Mouse (Mus musculus) midbrain, embryonic 13.5 days (tissue): ENCODE results near the gene Proser1. TPM values are rescaled to one million over a fixed set of nuclear protein-coding genes. Genes with fewer than 3 reads are reported as not detected.
A peak's percentile ranks its signal among the peaks of the same experiment; 100 is the strongest.

Source experiments
- ATAC-seq: fragments of 200-750 bp; cut with Nextera tagmentation; 2 replicates; pipeline ENCODE4 v1.8.0; 2017; ENCODE audit warnings: mild to moderate bottlenecking, moderate TSS enrichment, moderate library complexity
- H3K27ac ChIP-seq: fragments of 300-500 bp; sonication (generic); 2 replicates; pipeline ENCODE4 v1.5.1; 2015; ENCODE audit warnings: inconsistent platforms, mild to moderate bottlenecking, moderate library complexity
- H3K27me3 ChIP-seq: fragments of 300-500 bp; sonication (generic); 2 replicates; pipeline ENCODE4 v1.6.1; 2015; ENCODE audit warnings: mild to moderate bottlenecking, inconsistent platforms
- H3K36me3 ChIP-seq: fragments of 300-500 bp; sonication (generic); 2 replicates; pipeline ENCODE4 v1.6.1; 2015; ENCODE audit warnings: mild to moderate bottlenecking, inconsistent platforms
- H3K4me1 ChIP-seq: fragments of 300-500 bp; sonication (generic); replicated peaks from 2 replicates; pipeline ENCODE4 v1.6.1; 2015; ENCODE audit warnings: inconsistent platforms
- H3K4me2 ChIP-seq: fragments of 300-500 bp; sonication (generic); replicated peaks from 2 replicates; pipeline ENCODE4 v1.6.1; 2015; ENCODE audit warnings: moderate library complexity, mild to moderate bottlenecking, inconsistent platforms
- H3K4me3 ChIP-seq: fragments of 300-500 bp; sonication (generic); replicated peaks from 2 replicates; pipeline ENCODE4 v1.5.1; 2015; ENCODE audit warnings: mild to moderate bottlenecking, inconsistent platforms
- H3K9ac ChIP-seq: fragments of 300-500 bp; sonication (generic); replicated peaks from 2 replicates; pipeline ENCODE4 v1.6.1; 2015; ENCODE audit warnings: mild to moderate bottlenecking, inconsistent platforms
- H3K9me3 ChIP-seq: fragments of 300-500 bp; sonication (generic); 2 replicates; pipeline ENCODE4 v1.6.1; 2016; ENCODE audit warnings: mild to moderate bottlenecking, inconsistent platforms
- WGBS: fragments of 180-500 bp; shearing (Covaris S2); methylation state at CpG from one replicate; pipeline ENCODE4 v1.1.7; 2015; 5-methylcytosine and 5-hydroxymethylcytosine counted together
- polyA plus RNA-seq: library from polyadenylated mRNA; unstranded; fragments of >200 nt; fragmentation: Nextera tagmentation; extraction: Ambion mirVana; gene quantifications from 2 replicates; pipeline ENCODE4 v1.2.1, GENCODE M21; 2015

Proser1 gene
- polyA plus RNA-seq, 1 experiment from 2014 or later, result 33.2 TPM

GRCm38 (mm10) chr3:53467356-53467755 is 3.9 kb downstream of the Proser1 start:
- no peak for ATAC-seq
- H3K9ac ChIP-seq, result no peak overlapping the region
- H3K9me3 ChIP-seq, result no peaks in the 10 kb centered on the region
- no peak overlapping the region for H3K4me2 ChIP-seq
- WGBS, result 89% methylated on average over 5 of the region's 5 CpGs
- no peak overlapping the region; the same call in 1 of the 2 replicates for H3K4me3 ChIP-seq
- H3K27me3 ChIP-seq, result no peaks in the 10 kb centered on the region
- H3K4me1 ChIP-seq, result peaks cover 39% of the 10 kb centered on the region
- peaks cover 33% of the 10 kb centered on the region for H3K36me3 ChIP-seq
- no peak overlapping the region for H3K27ac ChIP-seq

GRCm38 (mm10) chr3:53469650-53470049 is 6.2 kb downstream of the Proser1 start:
- ATAC-seq, result no peak
- 94% methylated on average over 5 of the region's 5 CpGs for WGBS
- Histone ChIP-seq H3K4me1 (peaks cover 34% of the 10 kb centered on the region), H3K4me2 (no peak overlapping the region), H3K36me3 (peaks cover 56% of the 10 kb centered on the region), H3K9ac (no peak overlapping the region), H3K27me3 (no peaks in the 10 kb centered on the region), H3K27ac (no peak overlapping the region), H3K9me3 (no peaks in the 10 kb centered on the region), H3K4me3 (no peak overlapping the region)

GRCm38 (mm10) chr3:53472061-53472460 is 8.6 kb downstream of the Proser1 start:
- H3K4me3 ChIP-seq, result no peak overlapping the region
- H3K9ac ChIP-seq, result no peak overlapping the region
- H3K27ac ChIP-seq, result no peak overlapping the region
- no peaks in the 10 kb centered on the region for H3K27me3 ChIP-seq
- no peak overlapping the region for H3K4me2 ChIP-seq
- peaks cover 76% of the 10 kb centered on the region for H3K36me3 ChIP-seq
- no peak for ATAC-seq
- 98% methylated on average over 5 of the region's 5 CpGs for WGBS
- no peaks in the 10 kb centered on the region for H3K9me3 ChIP-seq
- H3K4me1 ChIP-seq, result peaks cover 10% of the 10 kb centered on the region

- no peak overlapping the region for H3K27ac ChIP-seq
- no peak overlapping the region for H3K4me2 ChIP-seq
- H3K4me1 ChIP-seq, result no peaks in the 10 kb centered on the region
- peaks cover 93% of the 10 kb centered on the region for H3K36me3 ChIP-seq
- no peak overlapping the region for H3K9ac ChIP-seq
- 82% methylated on average over 4 of the region's 4 CpGs for WGBS
- no peaks in the 10 kb centered on the region for H3K9me3 ChIP-seq
- no peak for ATAC-seq
- H3K27me3 ChIP-seq, result no peaks in the 10 kb centered on the region
- no peak overlapping the region for H3K4me3 ChIP-seq
These were observed 10.7 kb downstream of the Proser1 start for GRCm38 (mm10) chr3:53474179-53474578.

- peaks cover 93% of the 10 kb centered on the region for H3K36me3 ChIP-seq
These were observed 12.4 kb downstream of the Proser1 start for GRCm38 (mm10) chr3:53475889-53476288.

GRCm38 (mm10) chr3:53477468-53477867 is 14.0 kb downstream of the Proser1 start:
- H3K4me1 ChIP-seq, result no peaks in the 10 kb centered on the region
- no peak overlapping the region for H3K4me3 ChIP-seq
- no peak overlapping the region for H3K4me2 ChIP-seq
- H3K27me3 ChIP-seq, result no peaks in the 10 kb centered on the region
- H3K9me3 ChIP-seq, result no peaks in the 10 kb centered on the region
- WGBS, result 88% methylated on average over 17 of the region's 17 CpGs
- H3K27ac ChIP-seq, result no peak overlapping the region
- ATAC-seq, result no peak
- no peak overlapping the region for H3K9ac ChIP-seq
- H3K36me3 ChIP-seq, result peaks cover 92% of the 10 kb centered on the region

More at GRCm38 (mm10) chr3:53475889-53476288, 12.4 kb downstream of the Proser1 start:
- H3K4me2 ChIP-seq, result no peak overlapping the region
- WGBS, result 73% methylated on average over 6 of the region's 6 CpGs
- H3K9me3 ChIP-seq, result no peaks in the 10 kb centered on the region
- ATAC-seq, result no peak
- no peak overlapping the region for H3K27ac ChIP-seq
- no peak overlapping the region for H3K9ac ChIP-seq
- no peaks in the 10 kb centered on the region for H3K4me1 ChIP-seq
- H3K27me3 ChIP-seq, result no peaks in the 10 kb centered on the region
- no peak overlapping the region for H3K4me3 ChIP-seq

GRCm38 (mm10) chr3:53478419-53479046 is 15.1 kb downstream of the Proser1 start:
- no peaks in the 10 kb centered on the region for H3K9me3 ChIP-seq
- H3K4me3 ChIP-seq, result no peak overlapping the region
- H3K4me1 ChIP-seq, result no peaks in the 10 kb centered on the region
- H3K27me3 ChIP-seq, result no peaks in the 10 kb centered on the region
- no peak overlapping the region for H3K9ac ChIP-seq
- peak; percentile 51 for ATAC-seq
- no peak overlapping the region for H3K27ac ChIP-seq
- WGBS, result 97% methylated on average over 30 of the region's 30 CpGs
- peaks cover 86% of the 10 kb centered on the region for H3K36me3 ChIP-seq
- H3K4me2 ChIP-seq, result no peak overlapping the region

GRCm38 (mm10) chr3:53483414-53484059 is 20.1 kb downstream of the Proser1 start:
- Histone ChIP-seq H3K27ac (no peak overlapping the region), H3K36me3 (peaks cover 40% of the 10 kb centered on the region), H3K27me3 (no peaks in the 10 kb centered on the region), H3K4me2 (no peak overlapping the region), H3K4me1 (no peaks in the 10 kb centered on the region), H3K9me3 (no peaks in the 10 kb centered on the region), H3K4me3 (no peak overlapping the region), H3K9ac (no peak overlapping the region)
- ATAC-seq, result no peak
- 92% methylated on average over 8 of the region's 8 CpGs for WGBS

- Histone ChIP-seq H3K27me3 (no peaks in the 10 kb centered on the region), H3K36me3 (peaks cover 14% of the 10 kb centered on the region), H3K9me3 (no peaks in the 10 kb centered on the region), H3K4me3 (no peak overlapping the region), H3K9ac (no peak overlapping the region), H3K4me1 (no peaks in the 10 kb centered on the region), H3K4me2 (no peak overlapping the region), H3K27ac (no peak overlapping the region)
- 91% methylated on average over 10 of the region's 10 CpGs for WGBS
- ATAC-seq, result no peak
These were observed 23.1 kb downstream of the Proser1 start for GRCm38 (mm10) chr3:53486561-53486960.

- H3K27ac ChIP-seq, result no peak overlapping the region
- 84% methylated on average over 9 of the region's 9 CpGs for WGBS
- no peak overlapping the region for H3K4me2 ChIP-seq
- H3K9ac ChIP-seq, result no peak overlapping the region
- H3K4me1 ChIP-seq, result no peaks in the 10 kb centered on the region
- no peaks in the 10 kb centered on the region for H3K9me3 ChIP-seq
- H3K27me3 ChIP-seq, result no peaks in the 10 kb centered on the region
- H3K4me3 ChIP-seq, result no peak overlapping the region
- peaks cover 9% of the 10 kb centered on the region for H3K36me3 ChIP-seq
- ATAC-seq, result no peak
These were observed 23.6 kb downstream of the Proser1 start for GRCm38 (mm10) chr3:53486996-53487576.

- no peaks in the 10 kb centered on the region for H3K9me3 ChIP-seq
- ATAC-seq, result no peak
- H3K9ac ChIP-seq, result no peak within 1 kb of the TSS
- H3K4me2 ChIP-seq, result no peak within 1 kb of the TSS
- no peaks in the 10 kb centered on the region for H3K36me3 ChIP-seq
- no peaks in the 10 kb centered on the region for H3K4me1 ChIP-seq
- H3K4me3 ChIP-seq, result no peak within 1 kb of the TSS
- no peaks in the 10 kb centered on the region for H3K27me3 ChIP-seq
- no peak within 1 kb of the TSS for H3K27ac ChIP-seq
- 79% methylated on average over 6 of the region's 6 CpGs for WGBS
These were observed 24.9 kb downstream of the Proser1 start, which contains the start of gene Stoml3 for GRCm38 (mm10) chr3:53488353-53488752. Gene Stoml3 (plus strand): TSS chr3:53488653.

GRCm38 (mm10) chr3:53498351-53498905 is 35.0 kb downstream of the Proser1 start:
- no peaks in the 10 kb centered on the region for H3K9me3 ChIP-seq
- 95% methylated on average over 6 of the region's 6 CpGs for WGBS
- H3K27me3 ChIP-seq, result no peaks in the 10 kb centered on the region
- H3K4me2 ChIP-seq, result no peak overlapping the region
- no peaks in the 10 kb centered on the region for H3K4me1 ChIP-seq
- no peak overlapping the region for H3K4me3 ChIP-seq
- ATAC-seq, result no peak
- H3K9ac ChIP-seq, result no peak overlapping the region
- no peaks in the 10 kb centered on the region for H3K36me3 ChIP-seq
- H3K27ac ChIP-seq, result no peak overlapping the region
